Mouse (Mus musculus) left cerebral cortex, postnatal 25 days (tissue): ENCODE measurements around the gene Lima1. TPM values are rescaled to one million over a fixed set of nuclear protein-coding genes. Genes with fewer than 3 reads are reported as not detected.
"Not testable (repeated sequence)": the region's sequence is repeated elsewhere in the genome, so short reads cannot be mapped to it uniquely, and the experiment has no call there.

Experiments
- DNase-seq, 2 experiments: peaks; one replicate each; pipeline ENCODE4 v3.0.0; 2022; ENCODE audit warnings: low spot score in 2 of 2, mixed read lengths in 1 of 2
- intact Hi-C: fragments of 180-260 bp; cut with DNase I; formaldehyde crosslinking; loops from one replicate; pipeline ENCODE4 v1.15.1; 2025
- total RNA-seq, 2 experiments: library from RNA; stranded (reverse); gene quantifications; 2 replicates each; pipeline ENCODE4 v1.2.3; 2021

Gene Lima1
- total RNA-seq, 2 experiments from 2014 or later = 9.1 to 9.3 TPM

DNA sequence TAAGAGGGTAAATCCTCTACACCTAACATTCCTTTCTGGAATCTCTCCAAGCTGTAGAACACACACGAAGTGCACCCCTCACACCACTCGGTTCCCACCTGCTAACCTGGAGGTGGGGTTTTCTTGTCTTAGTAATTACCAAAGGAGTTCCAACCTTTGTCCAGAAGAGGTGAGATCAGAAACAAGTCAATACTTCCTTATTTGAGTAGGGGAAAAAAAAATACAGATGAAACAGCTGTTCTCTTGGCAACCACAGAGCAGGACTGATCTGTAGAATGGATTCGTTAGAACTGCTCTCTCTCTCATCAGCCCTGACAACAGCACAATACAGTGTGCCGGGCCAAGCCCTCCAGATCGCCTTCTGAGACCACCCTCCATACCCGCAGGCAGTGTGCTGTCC is 28.6 kb downstream of the Lima1 start:
- no peak for DNase-seq
- intact Hi-C loops = no loop called here

DNA sequence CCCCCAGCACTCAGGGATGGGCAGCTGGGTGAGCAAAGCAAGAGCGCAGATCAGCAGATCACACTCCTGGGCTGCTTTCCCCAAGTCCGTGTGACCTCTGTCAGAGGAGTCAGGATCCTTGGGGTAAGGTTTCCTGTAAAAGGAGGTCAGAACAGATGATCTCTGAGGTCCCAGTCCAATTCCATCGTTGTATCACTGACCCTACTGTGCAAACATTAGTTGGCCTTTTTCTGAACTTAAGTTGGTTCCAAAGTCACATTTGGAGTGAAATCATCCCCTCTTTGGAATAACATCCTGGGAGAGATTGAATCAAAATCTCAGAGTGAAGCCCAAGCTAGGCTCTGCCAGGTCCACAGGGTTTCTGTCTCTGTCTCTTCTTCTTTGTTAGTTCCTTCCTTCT is 31.4 kb downstream of the Lima1 start:
- DNase-seq = no peak
- intact Hi-C loops = no loop called here

DNA sequence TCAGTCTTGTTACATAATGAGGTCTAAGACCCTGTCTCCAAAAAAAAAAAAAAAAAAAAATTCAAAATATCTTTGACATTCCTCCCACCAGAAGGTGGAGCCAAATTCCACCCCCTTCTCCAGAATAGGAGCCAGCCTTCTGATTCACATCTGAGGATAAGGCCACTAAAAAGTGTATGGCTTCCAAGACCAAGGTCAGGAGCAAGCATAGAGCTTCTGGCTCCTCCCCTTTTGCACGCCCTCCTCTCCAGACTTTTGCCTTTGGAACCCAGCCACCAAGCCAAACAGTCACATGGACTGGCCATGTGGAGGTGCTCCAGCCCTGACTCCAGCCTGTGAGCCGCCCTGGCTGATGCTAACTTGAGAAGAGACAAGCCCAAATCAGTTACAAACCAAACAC is 35.3 kb downstream of the Lima1 start:
- no peak for DNase-seq
- intact Hi-C loops = no loop called here

DNA sequence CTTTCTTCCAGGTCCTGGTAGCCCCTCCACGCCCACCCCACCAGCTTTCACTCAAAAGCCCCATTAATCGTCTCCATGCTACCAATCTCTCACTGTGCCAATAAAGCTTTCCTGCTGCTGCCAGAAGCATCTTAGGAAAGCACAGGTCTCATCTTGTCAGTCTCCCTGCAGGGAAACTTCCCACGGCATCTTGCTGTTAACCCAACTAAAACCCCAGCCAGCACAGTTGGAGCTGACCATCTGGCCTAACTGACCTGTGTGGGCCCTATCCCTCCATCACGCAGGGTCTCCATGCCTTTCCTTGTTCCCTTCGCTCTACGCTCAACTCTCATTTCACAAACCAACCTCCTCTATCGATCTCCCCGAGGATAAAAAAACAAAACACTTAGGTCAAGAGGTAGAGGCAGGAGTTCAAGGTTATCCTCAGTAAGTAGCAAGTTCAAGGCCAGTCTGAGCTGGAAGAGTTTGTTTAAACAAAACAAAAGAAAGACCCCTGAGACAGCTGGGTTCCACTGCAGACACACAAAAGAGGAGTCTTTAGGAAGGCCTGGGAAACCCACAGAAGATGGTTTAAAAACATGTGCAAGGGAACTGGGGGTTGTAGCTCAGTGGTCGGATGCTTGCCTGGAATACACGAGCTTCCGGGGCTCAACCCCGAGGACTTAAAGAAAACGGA is 36.0 kb downstream of the Lima1 start:
- intact Hi-C loops = no loop called here
- no peak for DNase-seq

DNA sequence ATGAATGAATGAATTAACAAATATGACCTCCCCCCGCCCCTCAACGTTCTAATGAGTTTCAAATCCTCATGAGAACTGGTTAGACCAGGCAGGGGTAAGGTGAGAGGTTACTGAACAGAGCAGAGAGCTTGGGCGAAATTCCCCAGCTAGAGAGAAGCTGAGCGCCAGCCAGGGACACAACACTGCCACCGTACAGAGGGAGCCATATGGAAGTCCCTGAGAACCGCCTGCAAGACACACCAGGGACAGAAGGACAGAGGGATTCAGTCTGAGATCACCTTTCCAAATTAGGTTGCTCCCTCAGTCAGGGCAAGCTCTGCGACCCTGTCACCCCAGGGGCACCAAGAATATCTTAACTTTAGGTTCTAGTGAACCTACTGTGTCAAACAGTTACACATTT is 37.7 kb downstream of the Lima1 start:
- intact Hi-C loops = no loop called here
- no peak for DNase-seq

DNA sequence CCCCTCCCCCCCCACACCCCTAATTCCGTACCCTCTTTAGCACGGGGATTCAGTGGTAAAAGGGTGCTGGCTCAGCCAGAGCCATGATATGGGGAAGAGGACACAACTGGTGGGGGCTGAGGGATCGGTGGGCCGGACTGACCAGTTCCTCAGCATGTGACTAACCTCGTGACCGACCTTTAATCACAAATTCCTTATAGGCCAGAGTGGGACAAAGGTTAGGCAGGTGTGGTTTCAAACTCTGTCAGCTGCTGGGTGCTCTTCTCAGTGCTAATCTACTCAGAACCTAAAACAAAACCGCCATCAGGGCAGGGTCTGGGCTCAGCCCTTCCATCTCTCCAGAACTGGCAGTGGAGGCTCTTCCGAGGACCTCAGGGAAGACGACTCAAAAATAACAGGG is 40.1 kb downstream of the Lima1 start:
- intact Hi-C loops = no loop called here
- no peak for DNase-seq

DNA sequence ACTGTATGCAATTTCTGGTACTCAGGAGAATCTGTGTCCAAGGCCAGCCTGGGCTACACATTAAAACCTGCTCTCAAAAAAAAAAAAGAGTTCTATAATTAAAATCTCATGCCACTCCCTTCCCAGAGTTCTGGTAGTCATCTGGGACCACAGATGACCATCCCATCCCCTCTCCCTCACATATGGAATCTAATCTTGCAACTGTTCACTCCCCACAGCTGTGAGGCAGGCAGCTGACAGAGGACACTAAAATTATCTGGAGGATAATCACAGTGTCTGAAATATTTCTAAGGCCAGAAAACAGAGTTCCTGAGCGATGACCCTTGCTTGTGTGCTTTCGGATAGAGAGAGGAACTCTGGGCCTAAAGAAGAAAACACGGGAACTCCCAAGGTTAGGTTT is 40.6 kb downstream of the Lima1 start:
- DNase-seq = no peak
- intact Hi-C loops = no loop called here

DNA sequence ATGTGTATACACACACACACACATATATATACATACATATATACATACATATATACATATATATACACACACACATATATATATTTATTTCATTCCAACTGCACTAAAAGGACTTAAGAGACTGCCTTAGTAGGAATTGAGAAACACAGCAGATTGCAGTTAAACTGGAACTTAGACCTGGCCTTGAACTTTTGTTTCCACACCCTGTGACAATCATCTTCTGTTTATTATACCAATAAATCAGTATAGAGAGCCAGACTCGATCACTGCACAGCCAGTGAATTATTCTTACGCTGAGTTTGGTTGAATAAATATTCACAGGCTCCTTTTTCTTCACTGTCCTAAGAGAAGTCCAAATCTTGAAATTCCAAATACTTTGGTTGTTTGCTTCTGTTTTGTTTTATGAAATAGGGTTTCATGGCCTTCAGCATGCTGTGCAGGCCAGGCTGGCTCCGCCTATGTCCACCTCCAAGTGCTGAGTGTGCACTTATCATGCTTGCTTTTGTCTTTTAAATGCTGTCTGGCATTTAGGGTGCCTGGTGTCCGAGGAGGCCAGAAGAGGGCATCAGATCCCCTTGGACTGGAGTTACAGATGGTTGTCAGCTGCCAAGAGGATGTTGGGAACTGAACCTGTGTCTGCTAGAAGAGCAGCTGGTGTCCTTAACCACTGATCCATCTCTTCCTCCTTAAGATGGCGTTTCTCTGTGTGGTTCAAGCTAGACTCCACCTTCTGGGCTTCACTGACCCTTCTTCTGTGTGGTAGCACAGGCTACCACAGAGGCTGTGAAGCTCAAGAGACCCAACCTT is 41.4 kb downstream of the Lima1 start:
- intact Hi-C loops = no loop called here
- no peak for DNase-seq

DNA sequence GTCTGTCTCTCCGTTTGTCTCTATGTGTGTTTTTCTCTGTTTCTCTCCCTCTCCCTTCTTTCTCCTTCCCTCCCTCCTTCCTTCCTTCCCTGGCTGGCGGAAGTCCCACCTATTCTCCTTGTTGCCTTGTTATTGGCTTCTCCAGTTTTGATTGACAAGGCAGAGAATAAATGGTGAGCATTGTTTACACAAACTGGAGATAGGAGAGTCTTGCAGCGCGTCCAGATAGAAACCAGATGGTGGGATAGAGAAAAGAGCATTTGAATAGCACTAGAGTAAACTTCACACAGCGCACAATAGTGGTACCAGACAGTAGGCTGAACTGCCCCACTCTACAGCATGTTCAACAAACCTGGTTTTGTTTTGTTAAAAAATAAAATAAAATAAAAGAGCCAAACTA is 43.7 kb downstream of the Lima1 start:
- intact Hi-C loops = no loop called here
- DNase-seq = no peak

DNA sequence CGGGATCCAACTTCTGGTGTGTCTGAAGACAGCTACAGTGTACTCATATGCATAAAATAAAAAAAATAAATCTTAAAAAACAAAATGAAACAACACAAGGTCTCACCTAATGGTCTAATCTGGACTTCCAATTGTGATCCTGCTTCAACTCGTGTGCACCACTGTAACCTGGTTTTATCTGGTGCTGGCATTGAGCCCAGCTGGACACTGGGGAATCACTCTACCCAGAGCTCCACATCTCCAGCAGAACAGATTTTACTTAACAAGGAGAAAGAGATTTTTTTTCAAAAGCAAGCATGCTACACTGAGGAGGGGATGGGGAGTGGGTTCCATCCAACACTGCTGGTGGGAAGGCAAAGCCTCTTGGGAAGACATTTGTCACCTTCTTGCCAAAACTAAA is 47.2 kb downstream of the Lima1 start:
- intact Hi-C loops = no loop called here
- DNase-seq = no peak

DNA sequence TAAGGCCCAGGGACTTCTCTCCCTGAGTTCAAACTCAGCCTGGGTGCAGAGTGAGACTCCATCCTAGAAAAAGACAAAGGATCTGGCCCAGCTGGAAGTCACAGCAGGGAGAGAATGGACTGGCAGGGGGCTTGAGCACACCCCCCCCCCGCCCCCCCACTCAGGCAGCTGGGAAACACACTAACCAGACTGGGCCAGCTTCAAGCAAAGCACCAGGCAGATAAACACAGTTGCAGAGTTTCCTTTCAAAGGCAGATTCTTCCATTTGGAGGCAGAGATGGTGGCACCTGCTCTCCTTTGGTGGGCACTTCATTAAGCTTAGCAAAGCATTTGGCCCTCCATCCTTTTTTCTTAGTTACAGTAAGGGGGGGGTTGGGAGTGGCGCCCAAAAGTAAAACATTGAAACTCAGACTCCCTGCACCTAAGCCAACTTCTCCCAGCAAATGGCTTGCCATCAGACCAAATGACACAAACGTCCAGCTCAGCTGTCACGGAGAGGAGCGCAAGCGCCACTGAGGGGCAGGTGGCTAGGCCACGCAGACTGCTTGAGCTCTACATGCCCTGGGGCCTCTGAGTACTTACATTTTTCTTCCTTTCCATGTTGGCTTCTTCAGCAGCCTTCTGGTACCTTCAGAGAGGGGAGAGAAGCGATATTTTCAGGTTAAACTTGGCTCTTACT is 48.9 kb downstream of the Lima1 start:
- intact Hi-C loops = no loop called here
- no peak for DNase-seq

DNA sequence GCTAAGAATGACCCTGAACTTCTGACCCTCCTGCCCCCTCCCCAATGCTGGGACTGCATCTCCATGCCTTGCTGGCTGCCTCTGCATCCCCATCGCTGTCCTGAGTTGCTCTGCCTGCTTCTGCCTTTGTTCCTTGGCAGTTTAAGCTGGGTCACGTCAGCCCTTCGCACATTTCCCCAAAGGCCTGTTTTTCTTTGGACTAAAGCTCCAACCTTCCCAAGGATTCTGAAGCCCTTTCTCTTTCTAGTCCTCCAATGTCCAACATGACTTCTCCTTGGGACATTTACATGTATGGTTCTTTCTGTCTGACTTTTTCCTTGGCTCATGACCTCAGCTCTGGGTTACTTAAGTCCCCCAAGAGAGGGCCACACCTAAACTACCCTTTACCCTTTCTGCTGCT is 50.0 kb downstream of the Lima1 start:
- intact Hi-C loops = no loop called here

DNA sequence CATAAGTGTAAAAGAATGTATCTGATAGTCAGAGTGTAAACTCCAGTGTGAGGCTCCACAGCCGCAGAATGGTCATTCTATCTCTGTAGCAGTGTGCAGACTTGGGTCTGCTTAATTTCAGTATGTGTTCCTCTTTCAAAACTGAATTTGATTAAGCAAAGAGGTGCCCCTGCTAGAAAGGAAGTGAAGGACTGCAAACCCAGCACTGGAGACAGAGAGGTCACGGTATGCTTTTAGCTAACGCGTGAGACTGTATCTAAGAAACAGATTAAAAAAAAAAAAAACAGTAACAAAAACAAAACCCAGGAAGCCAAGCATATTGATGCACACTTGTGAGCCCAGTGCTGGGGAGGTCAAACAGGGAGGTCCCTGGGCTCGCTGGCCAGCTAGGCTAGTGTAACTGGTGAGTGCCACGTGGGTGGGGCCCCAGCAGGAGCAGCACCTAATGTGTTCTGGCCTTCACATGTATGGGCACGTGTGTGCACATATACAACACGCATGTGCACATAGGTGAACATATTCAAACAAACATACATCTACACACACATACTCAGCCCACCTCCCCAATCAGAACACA is 51.8 kb downstream of the Lima1 start:
- intact Hi-C loops = no loop called here
- DNase-seq = no peak

More for the DNA sequence above, 50.0 kb downstream of the Lima1 start:
- DNase-seq = no peak

DNA sequence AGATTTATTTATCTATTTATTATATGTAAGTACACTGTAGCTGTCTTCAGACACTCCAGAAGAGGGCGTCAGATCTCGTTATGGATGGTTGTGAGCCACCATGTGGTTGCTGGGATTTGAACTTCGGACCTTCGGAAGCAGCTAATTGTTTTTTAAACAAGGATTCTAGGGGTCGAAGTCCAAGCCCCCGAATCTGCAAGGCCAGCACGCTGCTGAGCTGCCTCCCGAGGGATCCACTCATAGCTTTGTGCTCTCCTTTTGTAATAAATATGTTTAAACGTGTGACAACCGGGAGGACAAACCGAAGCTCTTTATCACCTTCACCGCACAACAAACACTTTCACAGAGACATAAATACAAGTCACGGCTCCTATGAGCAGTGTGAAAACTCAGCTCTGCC is 52.8 kb downstream of the Lima1 start:
- intact Hi-C loops, DNase-seq: not testable (repeated sequence)

DNA sequence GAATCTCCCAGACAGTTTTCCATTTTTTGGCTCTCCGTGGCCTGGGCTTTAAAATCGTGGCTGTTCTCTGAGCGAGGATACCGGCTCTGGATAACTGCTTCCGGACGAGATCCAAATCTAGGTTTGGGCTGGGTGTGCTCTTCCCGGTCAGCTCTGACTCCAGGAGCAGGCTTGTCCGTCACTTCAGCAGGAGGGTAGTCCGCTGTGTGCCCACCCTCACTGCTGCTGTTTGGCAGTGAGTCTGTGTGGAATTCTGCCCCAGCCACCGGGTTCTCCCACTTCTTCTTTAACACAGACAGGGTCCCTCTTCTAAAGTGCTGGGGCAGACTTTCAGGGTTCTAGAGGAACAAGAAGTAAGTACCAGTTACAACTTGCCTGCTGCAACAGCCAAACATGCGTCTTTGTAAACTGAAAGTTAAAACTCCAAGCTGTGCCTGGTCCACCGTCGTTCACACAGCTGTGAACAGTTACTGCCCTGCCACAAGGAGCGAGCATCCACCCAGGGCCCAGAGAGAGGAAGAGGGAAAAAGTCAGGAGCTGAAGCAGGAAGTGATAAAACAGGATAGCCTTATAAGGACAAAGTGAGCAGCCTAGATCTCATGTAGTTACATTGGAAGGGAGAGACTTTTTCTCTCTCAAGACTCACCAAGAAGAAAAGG is 55.5 kb downstream of the Lima1 start:
- no peak for DNase-seq
- intact Hi-C loops = no loop called here

DNA sequence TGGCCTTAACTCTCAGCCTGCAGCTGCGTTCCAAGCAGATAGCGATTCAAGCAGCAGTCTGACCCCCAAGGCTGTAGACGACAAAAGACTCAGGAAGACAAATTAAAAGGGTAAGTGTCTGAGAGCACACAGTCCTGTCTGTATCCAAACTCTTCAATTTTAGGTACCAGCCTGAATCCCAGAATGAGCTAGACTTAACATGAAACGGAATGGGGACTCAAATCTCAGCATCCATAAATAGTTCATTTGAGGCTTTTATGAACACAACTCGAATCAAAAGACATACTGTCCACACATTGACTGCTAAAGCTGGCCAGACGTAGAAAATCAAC is 56.2 kb downstream of the Lima1 start:
- intact Hi-C loops = no loop called here
- DNase-seq = no peak

DNA sequence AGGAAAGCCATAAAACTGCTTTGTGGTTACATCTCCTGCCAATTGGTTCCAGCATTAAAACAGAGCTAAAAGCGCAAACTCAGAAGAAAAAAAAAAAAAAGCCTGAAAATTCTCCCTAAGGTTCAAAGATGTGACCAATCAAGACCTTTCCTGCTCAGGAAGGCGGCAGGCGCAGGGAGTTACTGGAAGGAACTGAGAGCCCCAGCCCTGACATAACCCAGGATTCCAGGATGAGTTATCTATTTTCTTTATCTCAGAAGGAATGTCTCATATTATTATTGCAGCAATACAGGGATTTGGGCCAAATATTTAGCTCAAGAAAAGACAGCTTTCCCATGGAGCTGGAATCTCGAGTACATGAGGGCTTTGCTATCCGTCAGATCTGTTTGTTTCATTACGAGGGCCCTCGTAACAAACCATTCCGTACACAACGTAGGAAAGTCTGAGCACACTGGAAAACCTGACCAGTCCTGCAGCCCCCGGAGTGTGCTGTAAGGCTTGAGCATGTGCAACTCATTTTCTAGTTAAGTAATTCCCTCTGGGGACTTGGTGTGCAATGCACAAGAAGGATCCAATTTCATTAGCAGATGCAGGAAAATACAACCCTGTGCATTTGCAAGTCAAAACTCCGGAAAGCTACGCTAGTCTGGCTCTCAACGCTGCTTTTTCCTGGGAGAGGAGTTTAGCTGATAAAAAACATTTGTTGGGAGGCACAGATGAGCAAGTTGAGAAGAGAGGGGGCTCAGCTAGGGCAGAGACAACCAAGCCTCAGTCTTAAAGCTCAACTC is 56.7 kb downstream of the Lima1 start:
- DNase-seq = peak in 1 of 2 experiments; percentile 47
- intact Hi-C loops = no loop called here

DNA sequence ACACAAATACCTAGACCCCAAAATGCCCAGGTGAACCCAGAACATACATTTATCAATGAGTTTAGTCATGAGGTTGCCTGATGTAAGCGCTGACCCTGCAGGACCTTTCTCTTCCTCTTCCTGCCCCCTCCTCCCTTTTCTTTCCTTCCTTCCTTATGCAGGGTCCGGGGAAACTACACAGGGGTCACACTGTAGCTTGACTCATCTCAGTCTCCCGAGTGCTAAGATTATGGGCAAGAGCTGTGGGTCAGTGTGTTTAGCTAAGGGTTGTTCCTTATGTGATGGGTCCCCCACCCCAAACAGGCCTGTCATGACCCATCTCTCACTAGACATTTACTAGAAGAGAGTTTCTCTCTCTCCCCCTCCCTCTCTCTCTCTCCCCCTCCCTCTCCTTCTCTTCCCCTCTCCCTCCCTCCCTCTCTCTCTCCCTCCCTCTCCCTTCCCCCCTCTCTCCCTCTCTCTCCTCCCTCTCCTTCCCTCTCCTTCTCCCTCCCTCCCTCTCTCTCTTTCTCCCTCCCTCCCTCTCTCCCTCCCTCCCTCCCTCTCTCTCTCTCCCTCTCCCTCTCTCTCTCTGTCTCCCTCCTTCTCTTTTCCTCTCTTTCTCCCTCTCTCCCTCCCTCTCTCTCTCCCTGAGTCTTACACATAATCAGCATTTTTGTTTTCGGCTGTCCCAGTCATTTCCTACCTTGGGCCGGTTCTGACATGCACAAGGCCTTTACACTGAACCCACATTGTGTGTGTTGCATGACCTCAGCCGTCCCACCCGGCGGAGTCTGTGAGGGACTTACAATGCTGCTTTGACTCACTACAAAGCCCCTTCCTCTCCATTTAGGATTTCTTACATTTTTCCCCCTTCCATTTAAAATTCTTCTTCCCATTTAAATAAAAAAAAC is 57.7 kb downstream of the Lima1 start:
- DNase-seq = no peak
- intact Hi-C loops = no loop called here
